Mouse (Mus musculus) myocyte (in vitro differentiated cells): ENCODE data around the gene Zfp523. TPM values are rescaled to one million over a fixed set of nuclear protein-coding genes. Genes with fewer than 3 reads are reported as not detected.

Experiments
- H3K27me3 ChIP-seq: one replicate; pipeline ENCODE4 v1.6.1; 2011; ENCODE audit not compliant: control insufficient read depth, insufficient read depth, insufficient read length
- H3K36me3 ChIP-seq: one replicate; pipeline ENCODE4 v1.6.1; 2011; ENCODE audit not compliant: control insufficient read depth, insufficient read depth
- H3K4me2 ChIP-seq: one replicate; pipeline ENCODE4 v1.6.1; 2011; ENCODE audit warnings: low read depth, control low read depth
- H3K4me3 ChIP-seq: one replicate; pipeline ENCODE4 v1.5.1; 2011; ENCODE audit warnings: mild to moderate bottlenecking, control low read depth, moderate library complexity
- H3K79me2 ChIP-seq: one replicate; pipeline ENCODE4 v1.6.1; 2011; ENCODE audit not compliant: control insufficient read depth, insufficient read depth
- H3ac ChIP-seq: one replicate; pipeline ENCODE4 v1.6.1; 2011; ENCODE audit not compliant: control insufficient read depth, insufficient read length
- CEBPB ChIP-seq: IDR thresholded peaks from 2 replicates; pipeline ENCODE4 v1.6.1; 2011; ENCODE audit warnings: mild to moderate bottlenecking, moderate library complexity; ENCODE audit not compliant: poor library complexity, insufficient read depth, severe bottlenecking
- E2F4 ChIP-seq: IDR thresholded peaks from one replicate; pipeline ENCODE4 v1.6.1; 2011; ENCODE audit warnings: mild to moderate bottlenecking, control low read depth, moderate library complexity; ENCODE audit not compliant: insufficient read depth
- MAX ChIP-seq: IDR thresholded peaks from one replicate; pipeline ENCODE4 v1.6.1; 2011; ENCODE audit warnings: low read depth, mild to moderate bottlenecking, control low read depth
- MYOD1 ChIP-seq, 3 experiments: IDR thresholded peaks; one replicate each; pipeline ENCODE4 v1.6.1; 2011; ENCODE audit warnings: control low read depth in 2 of 3, low read depth in 2 of 3, mild to moderate bottlenecking in 2 of 3, moderate library complexity in 1 of 3; ENCODE audit not compliant: insufficient read length in 2 of 3, control insufficient read depth in 1 of 3
- MYOG ChIP-seq, 3 experiments: IDR thresholded peaks; one replicate each; pipeline ENCODE4 v1.6.1; 2011; ENCODE audit warnings: control low read depth in 2 of 3, low read depth in 2 of 3, mild to moderate bottlenecking in 2 of 3; ENCODE audit not compliant: insufficient read length in 2 of 3, control insufficient read depth in 1 of 3, insufficient read depth in 1 of 3
- POLR2A ChIP-seq: IDR thresholded peaks from one replicate; pipeline ENCODE4 v1.6.1; 2011; ENCODE audit warnings: low read depth, mild to moderate bottlenecking, control low read depth, moderate library complexity; ENCODE audit not compliant: insufficient read length
- POLR2AphosphoS2 ChIP-seq: IDR thresholded peaks from one replicate; pipeline ENCODE4 v1.6.1; 2011; ENCODE audit warnings: low read depth, control low read depth; ENCODE audit not compliant: insufficient read length
- REST ChIP-seq: IDR thresholded peaks from one replicate; pipeline ENCODE4 v1.6.1; 2011; ENCODE audit warnings: mild to moderate bottlenecking, control low read depth, moderate library complexity; ENCODE audit not compliant: insufficient read depth, insufficient read length
- SRF ChIP-seq: IDR thresholded peaks from one replicate; pipeline ENCODE4 v1.6.1; 2011; ENCODE audit warnings: low read depth; ENCODE audit not compliant: control insufficient read depth, insufficient read length
- TCF12 ChIP-seq: IDR thresholded peaks from one replicate; pipeline ENCODE4 v1.6.1; 2011; ENCODE audit warnings: mild to moderate bottlenecking, control low read depth; ENCODE audit not compliant: poor library complexity, insufficient read depth, severe bottlenecking
- TCF3 ChIP-seq: IDR thresholded peaks from one replicate; pipeline ENCODE4 v1.6.1; 2011; ENCODE audit warnings: low read depth, control low read depth; ENCODE audit not compliant: insufficient read length
- USF1 ChIP-seq: IDR thresholded peaks from one replicate; pipeline ENCODE4 v1.6.1; 2011; ENCODE audit warnings: low read depth, mild to moderate bottlenecking, control low read depth, moderate library complexity
- polyA plus RNA-seq: library from polyadenylated mRNA; unstranded; fragments of >200 nt; fragmentation: generic; extraction: Trizol; gene quantifications from one replicate; pipeline ENCODE4 v1.2.1, GENCODE M21; 2012; ENCODE audit warnings: missing spikeins

Gene Zfp523
- polyA plus RNA-seq, 1 experiment, result 32.8 TPM

- Histone ChIP-seq H3K27me3 (peaks cover 79% of the 10 kb centered on the region), H3K4me3 (no peak overlapping the region), H3ac (no peak overlapping the region), H3K36me3 (no peaks in the 10 kb centered on the region), H3K4me2 (no peak overlapping the region), H3K79me2 (no peaks in the 10 kb centered on the region)
- TF ChIP-seq TCF12 (no peak), MYOD1 (IDR thresholded peaks at IDR 0.05; ENCODE audit: control insufficient read depth in 1 of 3, insufficient read length in 2 of 3, low read depth in 2 of 3) (no peak), MAX (no peak), CEBPB (no peak), E2F4 (no peak), TCF3 (no peak), REST (no peak), SRF (no peak), USF1 (no peak), POLR2AphosphoS2 (no peak), POLR2A (no peak), MYOG (IDR thresholded peaks at IDR 0.05; ENCODE audit: control insufficient read depth in 1 of 3, insufficient read depth in 1 of 3, insufficient read length in 2 of 3, low read depth in 2 of 3) (no peak)
These were observed 41.4 kb upstream of the Zfp523 start for GRCm38 (mm10) chr17:28135496-28135895.

DNA sequence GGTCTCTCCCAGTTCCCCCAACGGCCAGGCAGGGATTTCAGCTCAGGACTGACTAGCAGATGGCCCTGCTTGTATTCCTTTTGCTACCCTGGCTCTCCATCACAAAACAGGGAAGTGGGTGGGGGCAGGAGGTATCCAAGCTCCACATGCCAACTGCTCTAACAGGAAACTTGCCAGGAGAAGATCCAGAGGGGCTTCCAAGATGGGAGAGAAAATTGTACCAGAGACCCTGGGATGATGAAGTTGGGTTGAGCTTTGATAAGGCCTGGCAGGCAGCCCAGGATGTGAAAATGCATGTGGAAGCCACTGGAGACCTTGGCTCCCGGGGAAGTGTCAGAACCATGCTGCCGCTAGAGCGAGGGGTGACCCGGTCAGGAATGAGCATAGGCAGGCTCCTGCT is 40.7 kb upstream of the Zfp523 start:
- TF ChIP-seq MYOG (IDR thresholded peaks at IDR 0.05; ENCODE audit: control insufficient read depth in 1 of 3, insufficient read depth in 1 of 3, insufficient read length in 2 of 3, low read depth in 2 of 3) (no peak), USF1 (no peak), POLR2A (no peak), TCF3 (no peak), MAX (no peak), TCF12 (no peak), E2F4 (no peak), POLR2AphosphoS2 (no peak), REST (no peak), SRF (no peak)
- H3K79me2 ChIP-seq, result no peaks in the 10 kb centered on the region
- no peak overlapping the region for H3K4me3 ChIP-seq
- H3K27me3 ChIP-seq, result peaks cover 83% of the 10 kb centered on the region
- H3K4me2 ChIP-seq, result no peak overlapping the region
- no peaks in the 10 kb centered on the region for H3K36me3 ChIP-seq
- no peak overlapping the region for H3ac ChIP-seq

DNA sequence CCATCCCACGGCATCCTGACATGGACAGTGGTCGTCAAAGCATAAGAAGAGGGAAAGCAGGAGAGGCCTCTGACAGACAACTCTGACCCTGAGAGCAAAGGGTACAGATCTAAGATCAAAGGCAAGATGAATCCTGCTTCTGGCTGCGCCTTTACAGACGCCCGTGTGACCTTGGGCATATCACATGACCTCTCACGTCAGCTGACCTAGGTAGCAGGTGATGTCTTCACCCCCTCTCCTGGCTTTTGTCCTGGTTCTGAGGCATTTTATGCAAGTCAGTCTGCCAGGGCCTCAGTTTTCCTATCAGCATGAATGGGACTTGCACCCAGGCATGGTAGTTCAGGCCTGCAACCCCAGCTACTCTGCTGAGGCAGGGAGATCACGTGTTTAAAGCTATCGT is 38.9 kb upstream of the Zfp523 start:
- no peak for TF ChIP-seq USF1
- no peak for TF ChIP-seq CEBPB
- no peak for TF ChIP-seq TCF12
- no peak for TF ChIP-seq POLR2A
- no peak for TF ChIP-seq TCF3
- no peak for TF ChIP-seq MYOG (IDR thresholded peaks at IDR 0.05; ENCODE audit: control insufficient read depth in 1 of 3, insufficient read depth in 1 of 3, insufficient read length in 2 of 3, low read depth in 2 of 3)
- no peak for TF ChIP-seq POLR2AphosphoS2
- TF ChIP-seq MAX, result no peak
- TF ChIP-seq SRF, result no peak
- H3K4me3 ChIP-seq, result no peak overlapping the region
- no peak overlapping the region for H3K4me2 ChIP-seq
- H3K79me2 ChIP-seq, result no peaks in the 10 kb centered on the region
- no peaks in the 10 kb centered on the region for H3K36me3 ChIP-seq
- peaks cover 88% of the 10 kb centered on the region for H3K27me3 ChIP-seq
- H3ac ChIP-seq, result no peak overlapping the region

DNA sequence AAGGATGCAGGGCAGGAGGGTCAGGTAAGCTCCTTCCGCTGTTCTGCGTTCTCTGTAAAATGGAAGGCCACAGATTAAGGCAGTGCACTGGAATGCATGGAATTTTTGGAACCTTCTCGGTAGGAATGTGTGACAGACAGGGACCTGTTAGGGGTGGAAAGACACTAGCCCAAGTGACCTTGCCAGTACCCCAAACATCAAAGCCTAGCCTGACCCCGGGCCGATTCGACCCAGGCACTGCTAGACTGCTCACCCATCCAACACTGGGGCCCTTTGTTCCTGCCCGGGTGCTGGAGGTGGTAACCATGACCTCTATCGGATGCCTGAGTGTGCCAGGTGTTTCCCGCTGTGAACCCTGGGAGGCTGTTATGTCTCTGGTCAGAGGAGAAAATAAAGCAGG is 38.2 kb upstream of the Zfp523 start:
- Histone ChIP-seq H3K79me2 (no peaks in the 10 kb centered on the region), H3K36me3 (no peaks in the 10 kb centered on the region), H3K27me3 (peaks cover 90% of the 10 kb centered on the region), H3ac (no peak overlapping the region), H3K4me3 (no peak overlapping the region), H3K4me2 (no peak overlapping the region)
- TF ChIP-seq MAX, result no peak
- no peak for TF ChIP-seq POLR2AphosphoS2
- TF ChIP-seq SRF, result no peak

DNA sequence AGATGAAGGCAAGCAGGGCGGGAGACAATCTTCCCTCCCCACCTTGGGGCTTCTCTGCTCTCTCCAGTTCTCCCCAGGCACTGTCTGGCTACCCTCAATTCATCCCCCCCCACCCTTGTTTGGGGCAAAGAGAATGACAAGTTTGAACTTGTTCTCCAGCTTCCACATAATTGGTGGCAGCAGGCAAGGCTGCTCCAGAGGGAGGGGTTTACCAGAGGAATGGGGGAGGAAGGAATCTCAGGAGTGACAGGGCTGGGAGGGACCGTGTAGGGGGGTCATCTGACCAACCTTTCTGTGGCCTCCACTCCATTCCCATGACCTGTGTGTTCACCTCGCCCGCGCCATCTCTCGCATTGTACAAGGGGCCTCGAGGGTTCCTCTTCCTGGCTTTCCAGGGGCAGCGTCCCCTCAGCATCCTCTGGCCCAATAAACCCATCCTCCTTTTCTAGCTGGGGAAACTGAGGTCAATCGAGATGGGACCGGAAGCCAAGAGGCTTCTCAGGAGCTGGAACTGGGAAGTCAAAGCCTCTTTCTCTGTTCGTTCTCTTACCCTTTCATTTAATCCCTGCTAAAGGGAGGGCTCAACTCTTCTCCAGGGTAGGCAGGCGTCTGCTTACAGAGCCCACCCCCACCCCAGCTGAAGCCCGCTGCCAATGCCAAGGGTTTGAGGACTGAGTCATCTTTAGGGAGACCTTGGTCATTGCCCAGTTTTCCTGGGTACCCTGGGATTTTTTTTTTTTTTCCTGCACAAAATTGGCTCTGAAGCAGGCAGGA is 36.3 kb upstream of the Zfp523 start:
- Histone ChIP-seq H3K27me3 (peaks cover 92% of the 10 kb centered on the region), H3K4me3 (no peak overlapping the region), H3K36me3 (no peaks in the 10 kb centered on the region), H3K4me2 (no peak overlapping the region), H3K79me2 (no peaks in the 10 kb centered on the region), H3ac (no peak overlapping the region)
- no peak for TF ChIP-seq E2F4
- TF ChIP-seq POLR2A, result no peak
- TF ChIP-seq MAX, result no peak
- TF ChIP-seq TCF3, result no peak
- no peak for TF ChIP-seq POLR2AphosphoS2
